In genomic region chr7:19228793-19229148, GRCm38 (mm10) we compare ENCODE assay signal across 8 mouse cellular contexts. TPM values are rescaled to one million over a fixed set of nuclear protein-coding genes. Genes with fewer than 3 reads are reported as not detected.
DNase-seq lines count a peak whose midpoint lies in the region; ATAC-seq and TF ChIP-seq lines count a peak whose summit lies in the region.
"Had no signal": no experiment of that assay in that cellular context is flagged by ENCODE, and none has a peak within 500 bp of the region (broad histone marks: within the 10 kb centered on the region; RNA-seq: fewer than 3 reads in every experiment).

No protein-coding gene starts in this region.

- no peaks in the 10 kb centered on the region for H3K27me3 ChIP-seq in embryonic facial prominence, embryonic 15.5 days
- no peaks in the 10 kb centered on the region for H3K27me3 ChIP-seq in limb, embryonic 10.5 days (ENCODE audit: low read depth, poor library complexity, severe bottlenecking)
- H3K27me3 ChIP-seq in neural tube, embryonic 15.5 days (replicated peaks), result no peaks in the 10 kb centered on the region

- DNase-seq in lung, adult 2 months, result no peak
- DNase-seq in lung, postnatal 36 days, result no peak
- no peak for DNase-seq in limb, embryonic 10.5 days (ENCODE audit: low spot score)
- DNase-seq in frontal cortex, postnatal 25 days (ENCODE audit: low spot score in 2 of 2), result no peak
- DNase-seq in urinary bladder, adult 2 months (ENCODE audit: low spot score), result no peak

- H3K36me3 ChIP-seq in embryonic facial prominence, embryonic 15.5 days, result peaks cover 12% of the 10 kb centered on the region; the same call in 1 of the 2 replicates
- H3K36me3 ChIP-seq in limb, embryonic 10.5 days, result peaks cover 52% of the 10 kb centered on the region
- H3K36me3 ChIP-seq in neural tube, embryonic 15.5 days, result peaks cover 3% of the 10 kb centered on the region; the same call in 1 of the 2 replicates

- H3K4me3 ChIP-seq in lung, adult 2 months (replicated peaks; ENCODE audit: extremely low read depth, low read depth, low read length), result peak overlapping the region; percentile 72
- H3K4me3 ChIP-seq in embryonic facial prominence, embryonic 15.5 days (replicated peaks), result peak overlapping the region; percentile 72
- peak overlapping the region; percentile 68 for H3K4me3 ChIP-seq in limb, embryonic 10.5 days
- peak overlapping the region; percentile 61 for H3K4me3 ChIP-seq in neural tube, embryonic 15.5 days (replicated peaks)

- no peak for TF ChIP-seq CTCF in lung, adult 2 months (IDR thresholded peaks at IDR 0.05; ENCODE audit: insufficient read depth, low read length)

- peak; percentile 55; the same call in 1 of the 2 replicates for TF ChIP-seq POLR2A in lung, adult 2 months (IDR thresholded peaks at IDR 0.05; ENCODE audit: borderline replicate concordance, extremely low read depth, low read depth, low read length)

- ATAC-seq in embryonic facial prominence, embryonic 15.5 days (ENCODE audit: insufficient number of reproducible peaks, low FRiP score, low TSS enrichment, low read depth), result no peak
- no peak for ATAC-seq in neural tube, embryonic 15.5 days (ENCODE audit: low FRiP score)

- peak overlapping the region; percentile 87 for H3K27ac ChIP-seq in embryonic facial prominence, embryonic 15.5 days (replicated peaks)
- peak overlapping the region; percentile 96 for H3K27ac ChIP-seq in limb, embryonic 10.5 days
- peak overlapping the region; percentile 100 for H3K27ac ChIP-seq in neural tube, embryonic 15.5 days (replicated peaks)

- H3K4me2 ChIP-seq in embryonic facial prominence, embryonic 15.5 days (replicated peaks), result peak overlapping the region; percentile 81
- H3K4me2 ChIP-seq in neural tube, embryonic 15.5 days, result peak overlapping the region; percentile 90

- no peaks in the 10 kb centered on the region for H3K9me3 ChIP-seq in embryonic facial prominence, embryonic 15.5 days (replicated peaks)
- no peaks in the 10 kb centered on the region for H3K9me3 ChIP-seq in limb, embryonic 10.5 days (replicated peaks)
- H3K9me3 ChIP-seq in neural tube, embryonic 15.5 days (replicated peaks), result no peaks in the 10 kb centered on the region

- H3K9ac ChIP-seq in embryonic facial prominence, embryonic 15.5 days, result peak overlapping the region; percentile 70
- peak overlapping the region; percentile 54 for H3K9ac ChIP-seq in neural tube, embryonic 15.5 days (replicated peaks)

- WGBS in lung, adult 2 months, result under 1% methylated on average over 14 of the region's 14 CpGs
- under 1% methylated on average over 14 of the region's 14 CpGs for WGBS in embryonic facial prominence, embryonic 15.5 days
- WGBS in limb, embryonic 10.5 days, result under 1% methylated on average over 14 of the region's 14 CpGs
- under 1% methylated on average over 14 of the region's 14 CpGs for WGBS in neural tube, embryonic 15.5 days

- H3K4me1 ChIP-seq in lung, adult 2 months (ENCODE audit: control insufficient read depth, insufficient read depth, low read length), result peaks cover 7% of the 10 kb centered on the region
- peaks cover 21% of the 10 kb centered on the region for H3K4me1 ChIP-seq in embryonic facial prominence, embryonic 15.5 days
- peaks cover 22% of the 10 kb centered on the region for H3K4me1 ChIP-seq in limb, embryonic 10.5 days
- H3K4me1 ChIP-seq in neural tube, embryonic 15.5 days, result peaks cover 28% of the 10 kb centered on the region

RNA-seq across cellular contexts. Expression of gene Opa3, which starts 0.6 kb away (rescaled TPM):
- polyA plus RNA-seq in lung, adult 2 months (2012; rRNA removed), result 24.6 and 27.6 TPM in 2 replicates
- 30.8 and 32.5 TPM in 2 replicates for polyA plus RNA-seq in embryonic facial prominence, embryonic 15.5 days (2015; fragmentation: Nextera tagmentation; extraction: Ambion mirVana)
- polyA plus RNA-seq in limb, embryonic 10.5 days (2016; fragmentation: Nextera tagmentation; extraction: Ambion mirVana), result 45.7 and 48.7 TPM in 2 replicates
- 37.8 and 37.9 TPM in 2 replicates for polyA plus RNA-seq in neural tube, embryonic 15.5 days (2015; fragmentation: Nextera tagmentation; extraction: Ambion mirVana)
- 18.1 and 19.4 TPM in 2 replicates for polyA plus RNA-seq in urinary bladder, adult 2 months (2012; rRNA removed)

RNA-seq across cellular contexts. Expression of gene Gpr4, which starts 16.4 kb away (rescaled TPM):
- polyA plus RNA-seq in lung, adult 2 months (2012; rRNA removed), result 21.6 and 29.5 TPM in 2 replicates
- polyA plus RNA-seq in embryonic facial prominence, embryonic 15.5 days (2015; fragmentation: Nextera tagmentation; extraction: Ambion mirVana), result 1.7 and 1.9 TPM in 2 replicates
- polyA plus RNA-seq in limb, embryonic 10.5 days (2016; fragmentation: Nextera tagmentation; extraction: Ambion mirVana), result 6.5 and 8.5 TPM in 2 replicates
- 3.1 and 3.3 TPM in 2 replicates for polyA plus RNA-seq in neural tube, embryonic 15.5 days (2015; fragmentation: Nextera tagmentation; extraction: Ambion mirVana)
- polyA plus RNA-seq in urinary bladder, adult 2 months (2012; rRNA removed), result 13.5 and 14.3 TPM in 2 replicates

RNA-seq across cellular contexts. Expression of gene Vasp, which starts 42.8 kb away (rescaled TPM):
- 194 TPM in 2 replicates for polyA plus RNA-seq in lung, adult 2 months (2012; rRNA removed)
- polyA plus RNA-seq in embryonic facial prominence, embryonic 15.5 days (2015; fragmentation: Nextera tagmentation; extraction: Ambion mirVana), result 85.2 TPM in 2 replicates
- 68.1 and 75.7 TPM in 2 replicates for polyA plus RNA-seq in limb, embryonic 10.5 days (2016; fragmentation: Nextera tagmentation; extraction: Ambion mirVana)
- 40.9 and 55.5 TPM in 2 replicates for polyA plus RNA-seq in neural tube, embryonic 15.5 days (2015; fragmentation: Nextera tagmentation; extraction: Ambion mirVana)
- polyA plus RNA-seq in urinary bladder, adult 2 months (2012; rRNA removed), result 133 and 146 TPM in 2 replicates

RNA-seq across cellular contexts. Expression of gene Ppm1n, which starts 51.1 kb away (rescaled TPM):
- polyA plus RNA-seq in lung, adult 2 months (2012; rRNA removed), result 0.23 and 0.36 TPM in 2 replicates
- 0.14 and 0.41 TPM in 2 replicates for polyA plus RNA-seq in embryonic facial prominence, embryonic 15.5 days (2015; fragmentation: Nextera tagmentation; extraction: Ambion mirVana)
- 0.16 and 0.39 TPM in 2 replicates for polyA plus RNA-seq in limb, embryonic 10.5 days (2016; fragmentation: Nextera tagmentation; extraction: Ambion mirVana)
- 1.3 TPM in 2 replicates for polyA plus RNA-seq in neural tube, embryonic 15.5 days (2015; fragmentation: Nextera tagmentation; extraction: Ambion mirVana)
- 0.04 and 0.29 TPM in 2 replicates for polyA plus RNA-seq in urinary bladder, adult 2 months (2012; rRNA removed)
- polyA plus RNA-seq: gonadal fat pad, adult 2 months had no signal

RNA-seq across cellular contexts. Expression of gene Eml2, which starts 52.5 kb away (rescaled TPM):
- 73.7 and 81.5 TPM in 2 replicates for polyA plus RNA-seq in lung, adult 2 months (2012; rRNA removed)
- polyA plus RNA-seq in embryonic facial prominence, embryonic 15.5 days (2015; fragmentation: Nextera tagmentation; extraction: Ambion mirVana), result 10.4 and 12.8 TPM in 2 replicates
- polyA plus RNA-seq in limb, embryonic 10.5 days (2016; fragmentation: Nextera tagmentation; extraction: Ambion mirVana), result 3.2 and 6.4 TPM in 2 replicates
- polyA plus RNA-seq in neural tube, embryonic 15.5 days (2015; fragmentation: Nextera tagmentation; extraction: Ambion mirVana), result 11.6 and 13.3 TPM in 2 replicates
- polyA plus RNA-seq in urinary bladder, adult 2 months (2012; rRNA removed), result 58.3 and 61.8 TPM in 2 replicates
